Mouse (Mus musculus) cortical plate, adult 2 months (tissue): ENCODE measurements around the gene Fam178b.
A peak's percentile ranks its signal among the peaks of the same experiment; 100 is the strongest.

Source experiments
- CTCF ChIP-seq: fragments of 200-500 bp; IDR thresholded peaks from 2 replicates; pipeline ENCODE4 v1.5.1; 2011; ENCODE audit warnings: mild to moderate bottlenecking, control low read depth, low read length; ENCODE audit not compliant: insufficient read depth; ENCODE audit errors: extremely low read depth
- POLR2A ChIP-seq: fragments of 200-500 bp; IDR thresholded peaks from 2 replicates; pipeline ENCODE4 v1.6.1; 2011; ENCODE audit warnings: mild to moderate bottlenecking, low read length, control low read depth; ENCODE audit not compliant: insufficient read depth; ENCODE audit errors: extremely low read depth

- peak; percentile 77 for TF ChIP-seq CTCF
- TF ChIP-seq POLR2A, result no peak
Measured at GRCm38 (mm10) chr1:36634940-36635339, 48.0 kb downstream of the Fam178b start.
